Mouse (Mus musculus) embryo, embryonic 10.5 days (tissue): Measurements from ENCODE around the gene Tyro3.

Source experiments
- DNase-seq: peaks from one replicate; pipeline ENCODE4 v3.0.0-alpha.2; 2015; ENCODE audit warnings: low spot score

The Tyro3 gene

GRCm38 (mm10) chr2:119797279-119797783 is at the start of gene Tyro3:
Gene Tyro3 (plus strand): TSS chr2:119797733.
- DNase-seq: no peak

GRCm38 (mm10) chr2:119749260-119749659 is 48.3 kb upstream of the Tyro3 start:
- DNase-seq: no peak

GRCm38 (mm10) chr2:119757601-119758100 is 39.9 kb upstream of the Tyro3 start:
- peak; percentile 27 for DNase-seq

GRCm38 (mm10) chr2:119758101-119758843 is 39.3 kb upstream of the Tyro3 start:
- peak; percentile 42 for DNase-seq

- DNase-seq: peak; percentile 42
These were observed 38.4 kb upstream of the Tyro3 start for GRCm38 (mm10) chr2:119758844-119759835.

GRCm38 (mm10) chr2:119760251-119760650 is 37.3 kb upstream of the Tyro3 start, which contains the start of gene Ltk:
Gene Ltk (minus strand): TSS chr2:119760431.
- DNase-seq: no peak

- no peak for DNase-seq
These were observed 35.3 kb upstream of the Tyro3 start for GRCm38 (mm10) chr2:119762276-119762675.

GRCm38 (mm10) chr2:119763924-119764323 is 33.6 kb upstream of the Tyro3 start:
- DNase-seq: no peak

- peak; percentile 19 for DNase-seq
These were observed 30.3 kb upstream of the Tyro3 start for GRCm38 (mm10) chr2:119767246-119767645.

- peak; percentile 93 for DNase-seq
These were observed 10.2 kb upstream of the Tyro3 start, which contains the start of gene Rpap1 for GRCm38 (mm10) chr2:119787206-119787883. Gene Rpap1 (minus strand): TSS chr2:119787537.

GRCm38 (mm10) chr2:119789996-119790395 is 7.5 kb upstream of the Tyro3 start:
- DNase-seq: no peak

GRCm38 (mm10) chr2:119798246-119798927 is 854 bp downstream of the Tyro3 start:
- peak; percentile 71 for DNase-seq

- peak; percentile 59 for DNase-seq
These were observed 1.8 kb downstream of the Tyro3 start for GRCm38 (mm10) chr2:119799181-119799960.

GRCm38 (mm10) chr2:119799961-119800550 is 2.5 kb downstream of the Tyro3 start:
- DNase-seq: peak; percentile 53

GRCm38 (mm10) chr2:119800876-119801846 is 3.6 kb downstream of the Tyro3 start:
- no peak for DNase-seq

GRCm38 (mm10) chr2:119802767-119803617 is 5.5 kb downstream of the Tyro3 start:
- DNase-seq: peak; percentile 74

- no peak for DNase-seq
These were observed 6.2 kb downstream of the Tyro3 start for GRCm38 (mm10) chr2:119803618-119804274.
